Mouse (Mus musculus) midbrain, embryonic 14.5 days (tissue): ENCODE data around the gene Irf2bp1. TPM values are rescaled to one million over a fixed set of nuclear protein-coding genes. Genes with fewer than 3 reads are reported as not detected.

ENCODE experiments used
- ATAC-seq: fragments of 200-750 bp; cut with Nextera tagmentation; 2 replicates; pipeline ENCODE4 v1.8.0; 2017; ENCODE audit warnings: moderate number of reproducible peaks, moderate library complexity; ENCODE audit not compliant: low FRiP score, low TSS enrichment
- DNase-seq: peaks from one replicate; pipeline ENCODE4 v3.0.0-alpha.2; 2015
- H3K27ac ChIP-seq: fragments of 300-500 bp; sonication (generic); replicated peaks from 2 replicates; pipeline ENCODE4 v1.5.1; 2014; ENCODE audit warnings: mild to moderate bottlenecking, low read depth, low read length, moderate library complexity
- H3K27me3 ChIP-seq: fragments of 300-500 bp; sonication (generic); 2 replicates; pipeline ENCODE4 v1.6.1; 2014; ENCODE audit warnings: low read length, control low read depth, mixed read lengths; ENCODE audit not compliant: control insufficient read depth, insufficient read depth
- H3K36me3 ChIP-seq: fragments of 300-500 bp; sonication (generic); 2 replicates; pipeline ENCODE4 v1.6.1; 2014; ENCODE audit warnings: low read length, control low read depth; ENCODE audit not compliant: control insufficient read depth, insufficient read depth
- H3K4me1 ChIP-seq: fragments of 300-500 bp; sonication (generic); 2 replicates; pipeline ENCODE4 v1.6.1; 2014; ENCODE audit warnings: mild to moderate bottlenecking, antibody characterized with exemption, low read length, control low read depth; ENCODE audit not compliant: control insufficient read depth, insufficient read depth
- H3K4me2 ChIP-seq: fragments of 300-500 bp; sonication (generic); 2 replicates; pipeline ENCODE4 v1.6.1; 2014; ENCODE audit warnings: mild to moderate bottlenecking, low read length, moderate library complexity
- H3K4me3 ChIP-seq: fragments of 300-500 bp; sonication (generic); replicated peaks from 2 replicates; pipeline ENCODE4 v1.5.1; 2014; ENCODE audit warnings: low read depth, low read length
- H3K9ac ChIP-seq: fragments of 300-500 bp; sonication (generic); replicated peaks from 2 replicates; pipeline ENCODE4 v1.6.1; 2014; ENCODE audit warnings: mild to moderate bottlenecking, low read length, moderate library complexity
- H3K9me3 ChIP-seq: fragments of 300-500 bp; sonication (generic); 2 replicates; pipeline ENCODE4 v1.6.1; 2016; ENCODE audit warnings: low read length, control low read depth, mixed read lengths; ENCODE audit not compliant: control insufficient read depth
- WGBS: fragments of 180-500 bp; shearing (Covaris S2); extraction: QIAGEN DNeasy Blood & Tissue Kit; methylation state at CpG from one replicate; pipeline ENCODE4 v1.1.7; 2014; 5-methylcytosine and 5-hydroxymethylcytosine counted together
- polyA plus RNA-seq: library from polyadenylated mRNA; unstranded; fragments of >200 nt; fragmentation: Nextera tagmentation; extraction: Ambion mirVana; gene quantifications from 2 replicates; pipeline ENCODE4 v1.2.1, GENCODE M21; 2014

Irf2bp1 gene
- polyA plus RNA-seq, 1 experiment from 2014 or later = 30.8 TPM

GRCm38 (mm10) chr7:19012882-19013281 is 9.0 kb downstream of the Irf2bp1 start:
- DNase-seq (no peak), ATAC-seq (no peak)
- Histone ChIP-seq H3K36me3 (peaks cover under 1% of the 10 kb centered on the region; the same call in 1 of the 2 replicates), H3K27ac (no peak overlapping the region), H3K4me2 (no peak overlapping the region), H3K27me3 (no peaks in the 10 kb centered on the region), H3K4me3 (no peak overlapping the region), H3K9me3 (no peaks in the 10 kb centered on the region), H3K4me1 (peaks cover 8% of the 10 kb centered on the region; the same call in 1 of the 2 replicates), H3K9ac (no peak overlapping the region)
- 63% methylated on average over 2 of the region's 2 CpGs for WGBS

GRCm38 (mm10) chr7:19014452-19014851 is 10.6 kb downstream of the Irf2bp1 start:
- no peak for ATAC-seq
- 66% methylated on average over 15 of the region's 15 CpGs for WGBS

GRCm38 (mm10) chr7:19016042-19016441 is 12.2 kb downstream of the Irf2bp1 start:
- Histone ChIP-seq H3K4me3 (no peak overlapping the region), H3K27me3 (peaks cover 3% of the 10 kb centered on the region), H3K27ac (no peak overlapping the region), H3K9me3 (no peaks in the 10 kb centered on the region), H3K4me2 (no peak overlapping the region), H3K9ac (no peak overlapping the region), H3K36me3 (no peaks in the 10 kb centered on the region), H3K4me1 (peaks cover 8% of the 10 kb centered on the region; the same call in 1 of the 2 replicates)
- no peak for ATAC-seq
- 87% methylated on average over 4 of the region's 4 CpGs for WGBS
- no peak for DNase-seq

More at GRCm38 (mm10) chr7:19014452-19014851, 10.6 kb downstream of the Irf2bp1 start:
- H3K4me1 ChIP-seq = peaks cover 8% of the 10 kb centered on the region; the same call in 1 of the 2 replicates
- H3K27me3 ChIP-seq = no peaks in the 10 kb centered on the region
- H3K4me3 ChIP-seq = no peak overlapping the region
- no peak overlapping the region for H3K4me2 ChIP-seq
- H3K27ac ChIP-seq = no peak overlapping the region
- no peak overlapping the region for H3K9ac ChIP-seq
- H3K36me3 ChIP-seq = no peaks in the 10 kb centered on the region
- no peaks in the 10 kb centered on the region for H3K9me3 ChIP-seq
- DNase-seq = no peak

DNA sequence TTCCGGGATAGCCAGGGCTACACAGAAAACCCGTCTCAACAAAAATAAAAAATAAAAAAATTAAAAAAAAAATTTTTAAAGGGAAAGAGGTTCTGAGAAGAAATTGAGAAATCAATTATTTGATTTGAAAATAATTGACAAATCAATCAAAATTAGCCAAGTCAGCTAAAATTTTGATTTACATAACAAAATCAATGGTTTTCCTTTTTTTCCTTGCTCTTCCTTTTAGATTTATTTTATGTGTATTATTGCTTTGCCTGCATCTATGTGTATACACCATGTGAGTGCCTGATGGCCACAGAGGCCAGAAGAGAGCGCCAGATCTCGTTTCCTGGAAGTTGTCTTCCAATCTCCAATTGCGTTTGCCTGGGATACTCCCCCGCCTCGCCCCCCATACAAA is 14.1 kb downstream of the Irf2bp1 start:
- WGBS = 87% methylated on average over 7 of the region's 7 CpGs
- no peak for DNase-seq
- no peak for ATAC-seq

GRCm38 (mm10) chr7:19021048-19021447 is 17.2 kb downstream of the Irf2bp1 start:
- H3K36me3 ChIP-seq = no peaks in the 10 kb centered on the region
- H3K4me1 ChIP-seq = peaks cover 10% of the 10 kb centered on the region; the same call in 1 of the 2 replicates
- 28% methylated on average over 8 of the region's 8 CpGs for WGBS
- ATAC-seq = no peak
- no peak for DNase-seq
- H3K27me3 ChIP-seq = peaks cover 24% of the 10 kb centered on the region
- H3K27ac ChIP-seq = no peak overlapping the region
- no peak overlapping the region for H3K4me3 ChIP-seq
- no peaks in the 10 kb centered on the region for H3K9me3 ChIP-seq
- no peak overlapping the region for H3K9ac ChIP-seq
- H3K4me2 ChIP-seq = no peak overlapping the region

More for the DNA sequence above, 14.1 kb downstream of the Irf2bp1 start:
- Histone ChIP-seq H3K9me3 (no peaks in the 10 kb centered on the region), H3K4me1 (no peaks in the 10 kb centered on the region), H3K4me2 (no peak overlapping the region), H3K4me3 (no peak overlapping the region), H3K36me3 (no peaks in the 10 kb centered on the region), H3K9ac (no peak overlapping the region), H3K27ac (no peak overlapping the region), H3K27me3 (peaks cover 15% of the 10 kb centered on the region)

- Histone ChIP-seq H3K27me3 (peaks cover 24% of the 10 kb centered on the region), H3K4me3 (no peak overlapping the region), H3K4me1 (peaks cover 10% of the 10 kb centered on the region; the same call in 1 of the 2 replicates), H3K4me2 (no peak overlapping the region), H3K9me3 (no peaks in the 10 kb centered on the region), H3K9ac (no peak overlapping the region), H3K27ac (no peak overlapping the region), H3K36me3 (no peaks in the 10 kb centered on the region)
- ATAC-seq = no peak
- no peak for DNase-seq
- 60% methylated on average over 18 of the region's 18 CpGs for WGBS
These were observed 18.5 kb downstream of the Irf2bp1 start for GRCm38 (mm10) chr7:19022189-19022958.

- WGBS = 4% methylated on average over 29 of the region's 30 CpGs
- Histone ChIP-seq H3K27me3 (peaks cover 24% of the 10 kb centered on the region), H3K27ac (peak within 1 kb of the TSS; percentile 67)
These were observed 19.5 kb downstream of the Irf2bp1 start, which contains the start of gene Foxa3 for GRCm38 (mm10) chr7:19023357-19023814. Gene Foxa3 (minus strand): TSS chr7:19023538.

DNA sequence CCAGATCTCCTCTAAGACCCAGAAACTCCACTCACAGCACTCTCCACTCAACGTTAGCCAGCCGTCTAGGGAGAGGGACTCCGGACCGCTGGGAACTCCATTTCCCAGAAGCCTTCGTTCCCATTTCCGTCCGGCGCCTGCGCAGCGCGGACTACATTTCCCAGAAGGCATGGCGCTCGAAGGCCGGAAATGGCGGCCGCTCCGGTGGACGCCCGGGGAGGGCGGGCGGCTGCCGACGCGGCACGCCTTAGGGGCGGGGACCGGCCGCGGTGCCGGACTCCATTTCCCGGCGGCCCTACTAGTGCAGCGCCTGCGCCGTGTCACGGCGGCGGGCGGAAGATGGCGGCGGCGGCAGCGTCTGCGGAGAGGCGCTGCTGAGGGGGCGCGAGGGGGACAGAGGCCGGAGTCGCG is 20.3 kb downstream of the Irf2bp1 start, which contains the start of gene Sympk:
Gene Sympk (plus strand): TSS at position 282 of the 411 bp plus-strand sequence.
- peak within 1 kb of the TSS; percentile 67 for H3K27ac ChIP-seq

More at GRCm38 (mm10) chr7:19023357-19023814, 19.5 kb downstream of the Irf2bp1 start, which contains the start of gene Foxa3:
- no peak for DNase-seq
- 0 out of 2 replicates have a peak, but pooled peaks have one; percentile 12 for ATAC-seq
- Histone ChIP-seq H3K36me3 (no peaks in the 10 kb centered on the region), H3K9ac (peak within 1 kb of the TSS; percentile 87), H3K9me3 (no peaks in the 10 kb centered on the region), H3K4me3 (peak within 1 kb of the TSS; percentile 82), H3K4me2 (peak within 1 kb of the TSS; percentile 90), H3K4me1 (peaks cover 10% of the 10 kb centered on the region; the same call in 1 of the 2 replicates)

More for the DNA sequence above, 20.3 kb downstream of the Irf2bp1 start, which contains the start of gene Sympk:
- H3K36me3 ChIP-seq = peaks cover 5% of the 10 kb centered on the region
- peak within 1 kb of the TSS; percentile 82 for H3K4me3 ChIP-seq
- no peaks in the 10 kb centered on the region for H3K9me3 ChIP-seq
- H3K27me3 ChIP-seq = peaks cover 24% of the 10 kb centered on the region
- DNase-seq (peak; percentile 99), ATAC-seq (peak; percentile 96)
- peak within 1 kb of the TSS; percentile 87 for H3K9ac ChIP-seq
- H3K4me1 ChIP-seq = peaks cover 10% of the 10 kb centered on the region; the same call in 1 of the 2 replicates
- WGBS = under 1% methylated on average over 50 of the region's 50 CpGs
- peak within 1 kb of the TSS; percentile 90 for H3K4me2 ChIP-seq
